Mouse (Mus musculus): Measurements from ENCODE around the gene Sstr5.

DNA sequence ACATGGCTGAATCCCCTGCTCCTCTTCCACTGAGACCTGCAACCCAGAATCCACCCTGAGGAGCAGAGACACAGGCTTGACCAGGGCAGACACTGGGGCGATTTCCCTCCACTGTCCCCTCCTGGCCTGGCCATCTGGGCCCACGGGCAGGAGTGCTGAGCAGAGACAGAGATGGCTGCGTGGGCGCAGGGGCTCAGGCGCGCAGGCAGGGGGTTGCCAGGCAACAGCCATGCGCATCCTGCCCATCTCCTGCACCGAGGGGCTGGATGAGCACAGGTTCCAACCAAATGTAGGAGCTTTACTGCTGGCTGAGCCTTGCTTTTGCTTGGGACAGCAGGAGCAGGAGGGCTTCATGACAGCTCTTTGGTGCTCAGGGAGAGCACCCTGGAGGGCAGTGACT, 40.5 kb downstream of the Sstr5 start:
- TF ChIP-seq GATA1 (IDR thresholded peaks at IDR 0.05; ENCODE audit: low read length) (no peak), TAL1 (IDR thresholded peaks at IDR 0.05; ENCODE audit: low read length) (no peak)

Data from erythroblast, embryonic 14.5 days (primary cell).